Mouse (Mus musculus) forebrain, embryonic 12.5 days (tissue): ENCODE data around the gene Psmb2. TPM values are rescaled to one million over a fixed set of nuclear protein-coding genes. Genes with fewer than 3 reads are reported as not detected.
A peak's percentile ranks its signal among the peaks of the same experiment; 100 is the strongest.

Source experiments
- ATAC-seq: fragments of 200-750 bp; cut with Nextera tagmentation; 2 replicates; pipeline ENCODE4 v1.8.0; 2017; ENCODE audit warnings: moderate TSS enrichment; ENCODE audit not compliant: low FRiP score
- H3K27ac ChIP-seq: fragments of 300-500 bp; sonication (generic); 2 replicates; pipeline ENCODE4 v1.5.1; 2016; ENCODE audit warnings: mild to moderate bottlenecking
- H3K27me3 ChIP-seq: fragments of 300-500 bp; sonication (generic); 2 replicates; pipeline ENCODE4 v1.6.1; 2016; ENCODE audit warnings: mild to moderate bottlenecking
- H3K36me3 ChIP-seq: fragments of 300-500 bp; sonication (generic); replicated peaks from 2 replicates; pipeline ENCODE4 v1.6.1; 2016; ENCODE audit warnings: mild to moderate bottlenecking
- H3K4me1 ChIP-seq: fragments of 300-500 bp; sonication (generic); 2 replicates; pipeline ENCODE4 v1.6.1; 2016
- H3K4me2 ChIP-seq: fragments of 300-500 bp; sonication (generic); 2 replicates; pipeline ENCODE4 v1.6.1; 2016; ENCODE audit warnings: mild to moderate bottlenecking, moderate library complexity
- H3K4me3 ChIP-seq: fragments of 300-500 bp; sonication (generic); replicated peaks from 2 replicates; pipeline ENCODE4 v1.5.1; 2016; ENCODE audit warnings: mild to moderate bottlenecking
- H3K9ac ChIP-seq: fragments of 300-500 bp; sonication (generic); 2 replicates; pipeline ENCODE4 v1.6.1; 2016; ENCODE audit warnings: mild to moderate bottlenecking
- H3K9me3 ChIP-seq: fragments of 300-500 bp; sonication (generic); 2 replicates; pipeline ENCODE4 v1.6.1; 2016
- WGBS: fragments of 180-500 bp; shearing (Covaris S2); methylation state at CpG from one replicate; pipeline ENCODE4 v1.1.7; 2016; 5-methylcytosine and 5-hydroxymethylcytosine counted together
- polyA plus RNA-seq: library from polyadenylated mRNA; unstranded; fragments of >200 nt; fragmentation: Nextera tagmentation; extraction: Ambion mirVana; gene quantifications from 2 replicates; pipeline ENCODE4 v1.2.1, GENCODE M21; 2016

Psmb2 gene
- polyA plus RNA-seq, 1 experiment from 2014 or later: 480 TPM

DNA sequence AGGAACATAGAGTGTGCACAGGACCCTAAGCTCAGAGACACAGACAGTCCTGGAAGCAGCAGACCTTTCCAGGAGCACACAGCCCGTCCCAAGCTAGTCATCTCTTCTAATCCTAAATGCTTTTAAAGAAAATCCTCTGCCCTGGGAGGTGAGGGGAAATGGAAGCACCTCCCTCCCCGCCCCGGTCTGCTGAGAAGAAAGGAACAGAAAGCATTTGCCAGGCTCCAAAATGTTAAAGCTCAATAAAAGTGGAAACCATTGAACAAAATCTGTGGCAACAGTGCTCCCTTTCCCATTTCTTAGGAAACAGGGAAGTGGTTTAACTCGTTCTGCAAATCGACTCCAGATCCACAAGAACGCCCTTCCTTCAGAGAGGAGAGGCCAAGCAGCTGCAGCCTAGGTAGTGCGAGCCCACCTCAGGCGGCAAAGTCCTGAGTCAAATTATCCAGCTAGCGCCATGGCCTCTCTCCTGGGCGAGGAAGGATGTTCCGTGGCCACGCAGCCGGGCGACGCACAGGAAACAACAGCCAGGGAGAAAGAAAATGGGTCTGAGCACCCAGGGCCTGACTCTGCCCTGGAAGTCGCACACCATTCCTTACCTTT lies 56.7 kb downstream of the Psmb2 start:
- Histone ChIP-seq H3K4me1 (peaks cover 22% of the 10 kb centered on the region), H3K4me3 (no peak overlapping the region), H3K9me3 (no peaks in the 10 kb centered on the region), H3K9ac (0 out of 2 replicates have a peak overlapping the region, but pooled peaks have one; percentile 4), H3K27me3 (peaks cover 100% of the 10 kb centered on the region), H3K27ac (no peak overlapping the region), H3K36me3 (no peaks in the 10 kb centered on the region), H3K4me2 (no peak overlapping the region)
- 2% methylated on average over 16 of the region's 16 CpGs for WGBS
- ATAC-seq: no peak

- H3K27ac ChIP-seq: no peak overlapping the region
- H3K9me3 ChIP-seq: no peaks in the 10 kb centered on the region
- WGBS: 2% methylated on average over 51 of the region's 51 CpGs
- H3K27me3 ChIP-seq: peaks cover 100% of the 10 kb centered on the region
- peak overlapping the region; percentile 31 for H3K4me3 ChIP-seq
- H3K36me3 ChIP-seq: no peaks in the 10 kb centered on the region
- H3K4me2 ChIP-seq: peak overlapping the region; percentile 40
- no peak for ATAC-seq
- H3K4me1 ChIP-seq: peaks cover 24% of the 10 kb centered on the region
- 0 out of 2 replicates have a peak overlapping the region, but pooled peaks have one; percentile 7 for H3K9ac ChIP-seq
Observed at GRCm38 (mm10) chr4:126734700-126735381, 57.4 kb downstream of the Psmb2 start.

DNA sequence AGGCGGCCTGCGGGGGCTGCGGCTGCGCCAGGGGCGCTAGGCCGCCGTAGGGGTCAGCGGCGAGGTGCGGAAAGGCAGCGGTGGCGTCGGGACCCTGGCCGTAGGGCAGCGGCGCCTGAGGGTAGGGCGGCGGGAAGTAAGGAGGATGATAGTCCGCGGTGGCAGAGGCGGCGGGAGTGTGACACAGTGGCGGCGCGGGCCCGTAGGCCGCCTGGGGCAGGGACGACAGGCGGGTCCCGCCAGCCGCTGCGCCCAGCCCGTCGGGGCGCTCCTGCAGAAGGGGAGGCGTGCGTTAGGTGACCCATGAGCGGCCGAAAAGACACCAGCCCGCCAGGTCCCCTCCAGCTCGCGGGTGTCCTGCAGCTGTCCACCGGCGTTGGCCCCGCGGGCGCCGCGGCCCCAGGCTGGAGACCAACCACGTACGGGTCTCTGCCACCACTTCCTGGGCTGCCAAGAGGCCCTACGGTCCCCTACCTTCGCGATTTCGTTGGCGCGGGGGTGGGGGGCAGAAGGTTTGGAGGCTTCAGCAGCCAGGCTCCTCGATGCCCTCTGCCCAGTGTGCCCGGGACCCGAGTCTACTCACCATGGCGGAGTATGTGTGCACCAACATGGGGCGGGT lies 58.1 kb downstream of the Psmb2 start:
- 1% methylated on average over 57 of the region's 62 CpGs for WGBS
- Histone ChIP-seq H3K9ac (0 out of 2 replicates have a peak overlapping the region, but pooled peaks have one; percentile 7), H3K9me3 (no peaks in the 10 kb centered on the region), H3K36me3 (no peaks in the 10 kb centered on the region), H3K27me3 (peaks cover 100% of the 10 kb centered on the region), H3K4me1 (peaks cover 30% of the 10 kb centered on the region), H3K4me2 (peak overlapping the region; percentile 40), H3K27ac (no peak overlapping the region), H3K4me3 (peak overlapping the region; percentile 31)
- ATAC-seq: peak; percentile 39; the same call in 1 of the 2 replicates

GRCm38 (mm10) chr4:126736001-126736414 lies 58.6 kb downstream of the Psmb2 start, which contains the start of gene Tfap2e:
Tfap2e (minus strand) TSS chr4:126736240.
- ATAC-seq: peak; percentile 55; the same call in 1 of the 2 replicates
- H3K9me3 ChIP-seq: no peaks in the 10 kb centered on the region
- peak within 1 kb of the TSS; percentile 40 for H3K4me2 ChIP-seq
- 1% methylated on average over 32 of the region's 32 CpGs for WGBS
- no peaks in the 10 kb centered on the region for H3K36me3 ChIP-seq
- no peak within 1 kb of the TSS for H3K27ac ChIP-seq
- 0 out of 2 replicates have a peak within 1 kb of the TSS, but pooled peaks have one; percentile 7 for H3K9ac ChIP-seq
- peak within 1 kb of the TSS; percentile 31 for H3K4me3 ChIP-seq
- H3K4me1 ChIP-seq: peaks cover 30% of the 10 kb centered on the region
- H3K27me3 ChIP-seq: peaks cover 95% of the 10 kb centered on the region

- no peaks in the 10 kb centered on the region for H3K9me3 ChIP-seq
- no peak for ATAC-seq
- WGBS: 17% methylated on average over 10 of the region's 10 CpGs
Observed at GRCm38 (mm10) chr4:126739966-126740676, 62.7 kb downstream of the Psmb2 start.

DNA sequence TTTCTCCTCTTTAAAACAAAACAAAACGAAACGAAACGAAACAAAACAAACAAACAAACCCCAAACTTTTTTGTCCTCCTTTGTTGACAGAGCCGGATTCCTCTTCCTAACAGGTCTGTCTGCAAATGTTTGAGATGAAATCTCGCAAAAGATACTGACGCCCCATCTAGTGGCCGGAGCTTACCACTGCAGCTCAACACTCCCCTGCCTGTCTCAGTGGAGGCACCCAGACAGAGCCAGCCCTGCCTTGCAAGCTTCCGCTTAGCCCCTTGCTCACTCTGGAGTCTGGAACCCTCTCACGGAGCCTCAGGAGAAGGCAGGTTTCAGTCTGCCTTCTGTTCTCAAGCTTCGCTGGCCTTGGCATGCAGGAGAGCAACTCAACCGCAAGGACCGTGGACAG lies 64.0 kb downstream of the Psmb2 start:
- peak; percentile 63 for ATAC-seq
- peaks cover 73% of the 10 kb centered on the region for H3K27me3 ChIP-seq

More at GRCm38 (mm10) chr4:126739966-126740676, 62.7 kb downstream of the Psmb2 start:
- H3K4me3 ChIP-seq: no peak overlapping the region
- peaks cover 34% of the 10 kb centered on the region for H3K4me1 ChIP-seq
- no peak overlapping the region for H3K9ac ChIP-seq
- peaks cover 87% of the 10 kb centered on the region for H3K27me3 ChIP-seq
- no peak overlapping the region for H3K4me2 ChIP-seq
- H3K36me3 ChIP-seq: peaks cover 11% of the 10 kb centered on the region
- no peak overlapping the region for H3K27ac ChIP-seq

GRCm38 (mm10) chr4:126742976-126743375 lies 65.5 kb downstream of the Psmb2 start:
- 68% methylated on average over 2 of the region's 2 CpGs for WGBS
- H3K27me3 ChIP-seq: peaks cover 58% of the 10 kb centered on the region
- ATAC-seq: no peak

More for the DNA sequence above, 64.0 kb downstream of the Psmb2 start:
- Histone ChIP-seq H3K4me3 (no peak overlapping the region), H3K36me3 (peaks cover 24% of the 10 kb centered on the region), H3K9ac (no peak overlapping the region), H3K4me2 (no peak overlapping the region), H3K4me1 (peaks cover 29% of the 10 kb centered on the region), H3K27ac (no peak overlapping the region), H3K9me3 (no peaks in the 10 kb centered on the region)
- 4% methylated on average over 12 of the region's 12 CpGs for WGBS

DNA sequence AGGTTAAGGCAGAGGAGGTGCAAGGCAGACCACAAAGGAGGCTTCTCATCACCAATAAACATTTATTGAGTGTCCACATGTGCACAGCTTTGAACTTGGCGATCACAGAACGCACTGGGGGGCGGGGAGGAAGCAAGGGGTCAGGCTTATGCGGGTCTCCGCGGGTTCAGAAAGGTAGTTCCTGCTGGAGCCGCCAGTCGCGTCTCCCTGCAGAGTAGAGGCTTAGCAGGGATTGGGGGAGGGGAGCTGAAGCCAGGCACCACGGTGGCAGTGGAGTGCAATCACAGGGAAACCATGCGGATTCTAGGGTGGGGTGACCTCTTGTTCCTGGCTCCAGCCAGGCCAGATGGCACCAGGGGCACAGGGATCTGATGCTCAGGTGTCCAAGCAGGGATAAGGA lies 66.3 kb downstream of the Psmb2 start:
- Histone ChIP-seq H3K27me3 (peaks cover 51% of the 10 kb centered on the region), H3K9ac (no peak overlapping the region), H3K9me3 (no peaks in the 10 kb centered on the region), H3K36me3 (peaks cover 41% of the 10 kb centered on the region), H3K27ac (no peak overlapping the region), H3K4me1 (peaks cover 32% of the 10 kb centered on the region), H3K4me3 (no peak overlapping the region), H3K4me2 (no peak overlapping the region)
- WGBS: 7% methylated on average over 11 of the region's 11 CpGs
- no peak for ATAC-seq

More at GRCm38 (mm10) chr4:126742976-126743375, 65.5 kb downstream of the Psmb2 start:
- no peaks in the 10 kb centered on the region for H3K9me3 ChIP-seq
- no peak overlapping the region for H3K4me2 ChIP-seq
- no peak overlapping the region for H3K27ac ChIP-seq
- peaks cover 33% of the 10 kb centered on the region for H3K36me3 ChIP-seq
- peaks cover 29% of the 10 kb centered on the region for H3K4me1 ChIP-seq
- no peak overlapping the region for H3K4me3 ChIP-seq
- H3K9ac ChIP-seq: no peak overlapping the region

DNA sequence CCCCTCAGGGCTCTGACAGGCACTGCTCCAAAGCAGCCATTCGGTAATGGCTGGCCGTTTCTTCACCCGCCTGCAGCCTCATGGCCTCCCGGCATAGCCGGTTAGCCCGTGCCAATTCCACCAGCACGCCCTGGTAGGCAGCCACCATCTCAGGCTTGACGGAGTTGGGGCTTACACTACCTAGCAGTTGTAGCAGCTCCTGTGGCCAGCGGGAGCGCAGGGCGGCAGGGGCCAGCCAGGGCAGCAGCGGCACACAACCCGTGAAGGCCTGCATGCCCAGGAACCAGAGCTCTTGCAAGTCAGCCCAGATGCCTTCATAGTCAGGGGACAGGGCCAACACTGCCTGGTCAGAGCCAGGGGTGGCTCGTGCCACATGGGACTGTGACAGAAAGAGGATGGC lies 67.4 kb downstream of the Psmb2 start:
- Histone ChIP-seq H3K4me1 (peaks cover 42% of the 10 kb centered on the region), H3K9ac (no peak overlapping the region), H3K27me3 (peaks cover 39% of the 10 kb centered on the region), H3K4me3 (no peak overlapping the region), H3K27ac (no peak overlapping the region), H3K4me2 (no peak overlapping the region), H3K9me3 (no peaks in the 10 kb centered on the region), H3K36me3 (peaks cover 51% of the 10 kb centered on the region)
- 90% methylated on average over 14 of the region's 14 CpGs for WGBS
- no peak for ATAC-seq

GRCm38 (mm10) chr4:126745506-126746193 lies 68.2 kb downstream of the Psmb2 start:
- no peak overlapping the region for H3K27ac ChIP-seq
- H3K9me3 ChIP-seq: no peaks in the 10 kb centered on the region

DNA sequence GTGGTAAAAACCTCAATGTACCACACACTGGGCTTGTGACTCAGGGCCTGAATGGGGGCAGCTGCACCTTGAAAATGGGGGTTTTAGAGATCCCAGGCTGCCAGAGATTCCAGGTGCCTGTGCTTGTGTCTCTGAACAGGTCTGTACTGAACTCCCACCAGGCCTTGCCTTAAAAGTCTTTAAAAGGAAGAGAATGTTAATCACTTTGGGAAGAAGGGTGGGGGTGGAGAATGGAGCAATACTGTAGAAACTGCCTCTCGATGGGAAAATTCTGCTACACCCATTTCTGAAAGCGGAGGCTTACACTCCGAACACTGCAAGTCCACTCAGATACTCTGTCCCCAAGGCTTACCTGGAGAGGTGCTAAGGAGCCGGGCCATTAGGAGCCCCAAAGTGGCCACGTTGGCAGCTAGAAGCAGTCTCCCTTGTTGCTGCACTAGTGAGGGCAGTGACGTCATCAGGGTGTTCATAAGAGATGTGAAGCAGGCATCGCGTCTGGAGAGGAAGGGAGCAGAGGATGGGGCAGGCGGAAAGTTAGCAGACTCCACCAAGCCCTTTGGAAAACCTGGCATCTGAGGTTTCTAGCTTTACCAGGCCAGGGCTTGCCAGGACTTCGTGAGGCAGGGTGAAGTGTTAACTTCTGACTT lies 68.9 kb downstream of the Psmb2 start:
- peaks cover 58% of the 10 kb centered on the region for H3K36me3 ChIP-seq
- peaks cover 50% of the 10 kb centered on the region for H3K4me1 ChIP-seq
- H3K27ac ChIP-seq: no peak overlapping the region
- no peak overlapping the region for H3K4me3 ChIP-seq
- no peak for ATAC-seq
- H3K9me3 ChIP-seq: no peaks in the 10 kb centered on the region
- no peak overlapping the region for H3K9ac ChIP-seq
- 85% methylated on average over 10 of the region's 10 CpGs for WGBS
- no peak overlapping the region for H3K4me2 ChIP-seq
- H3K27me3 ChIP-seq: peaks cover 33% of the 10 kb centered on the region

More at GRCm38 (mm10) chr4:126745506-126746193, 68.2 kb downstream of the Psmb2 start:
- peaks cover 33% of the 10 kb centered on the region for H3K27me3 ChIP-seq
- H3K4me2 ChIP-seq: no peak overlapping the region
- peak; percentile 16; the same call in 1 of the 2 replicates for ATAC-seq
- no peak overlapping the region for H3K4me3 ChIP-seq
- H3K4me1 ChIP-seq: peaks cover 43% of the 10 kb centered on the region
- H3K9ac ChIP-seq: no peak overlapping the region
- 37% methylated on average over 13 of the region's 13 CpGs for WGBS
- peaks cover 58% of the 10 kb centered on the region for H3K36me3 ChIP-seq
